Mouse (Mus musculus) brown adipose tissue, adult 24 weeks (tissue): Measurements from ENCODE around the gene Pnliprp1. TPM values are rescaled to one million over a fixed set of nuclear protein-coding genes. Genes with fewer than 3 reads are reported as not detected.

Experiments used
- H3K27ac ChIP-seq: fragments of 200-500 bp; replicated peaks from 2 replicates; pipeline ENCODE4 v1.5.1; 2012; ENCODE audit warnings: low read depth, mild to moderate bottlenecking, low read length
- H3K4me1 ChIP-seq: fragments of 200-500 bp; 2 replicates; pipeline ENCODE4 v1.6.1; 2012; ENCODE audit warnings: low read length, mixed read lengths; ENCODE audit not compliant: control insufficient read depth, insufficient read depth, insufficient read length
- H3K4me3 ChIP-seq: fragments of 200-500 bp; 2 replicates; pipeline ENCODE4 v1.5.1; 2012; ENCODE audit warnings: low read depth, mild to moderate bottlenecking, low read length, moderate library complexity; ENCODE audit not compliant: insufficient read depth
- polyA plus RNA-seq: library from polyadenylated mRNA; stranded (reverse); fragments of >200 nt; gene quantifications from 2 replicates; pipeline ENCODE4 v1.2.4, GENCODE M21; 2012; ENCODE audit not compliant: missing spikeins, insufficient read depth, insufficient read length

Gene Pnliprp1
- polyA plus RNA-seq, 1 experiment = not detected

DNA sequence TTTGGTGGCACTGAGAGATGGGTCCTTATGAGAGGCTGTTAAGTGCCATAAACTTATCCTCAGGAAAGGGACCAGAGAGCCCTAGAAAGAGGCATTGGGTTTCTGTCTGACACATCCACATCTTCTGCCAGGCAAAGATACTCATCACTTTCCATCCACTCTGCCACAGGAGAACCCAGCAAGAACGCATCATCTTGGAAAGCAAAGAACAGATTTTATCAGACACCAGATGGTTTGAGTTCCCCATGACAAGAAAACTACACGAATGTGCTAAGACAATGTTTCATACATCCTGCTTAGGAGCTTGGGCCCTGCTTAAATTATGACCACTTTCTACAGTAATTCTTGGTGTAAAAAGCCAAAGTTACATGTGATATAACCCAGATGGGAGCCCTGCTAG, 22.1 kb downstream of the Pnliprp1 start:
- Histone ChIP-seq H3K4me1 (no peaks in the 10 kb centered on the region), H3K27ac (no peak overlapping the region), H3K4me3 (no peak overlapping the region)

DNA sequence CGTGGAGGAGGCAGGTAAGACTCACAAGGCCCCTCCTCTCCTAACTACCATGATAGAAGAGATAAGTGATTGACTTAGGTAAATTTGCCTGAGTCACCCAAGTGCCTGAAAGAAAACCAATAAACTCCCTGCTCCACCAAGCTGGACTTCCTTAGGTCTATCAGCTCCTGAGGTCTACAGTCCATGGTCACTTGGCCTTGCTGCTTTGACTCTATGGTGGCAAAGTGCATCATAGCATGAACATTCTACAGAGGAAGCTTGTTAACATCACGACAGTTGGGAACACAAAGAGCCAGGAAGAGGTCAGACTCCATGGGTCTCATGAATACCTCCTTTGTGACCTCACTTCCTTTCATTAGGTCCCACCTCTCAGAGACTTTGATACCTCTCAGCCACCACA, 22.8 kb downstream of the Pnliprp1 start:
- no peaks in the 10 kb centered on the region for H3K4me1 ChIP-seq
- H3K4me3 ChIP-seq = no peak overlapping the region
- H3K27ac ChIP-seq = no peak overlapping the region

- no peak overlapping the region for H3K4me3 ChIP-seq
- H3K4me1 ChIP-seq = no peaks in the 10 kb centered on the region
- no peak overlapping the region for H3K27ac ChIP-seq
These were observed 30.2 kb downstream of the Pnliprp1 start for GRCm38 (mm10) chr19:58758871-58759270.

- Histone ChIP-seq H3K27ac (no peak within 1 kb of the TSS), H3K4me1 (no peaks in the 10 kb centered on the region), H3K4me3 (no peak within 1 kb of the TSS)
These were observed 30.7 kb downstream of the Pnliprp1 start, which contains the start of gene Pnliprp2 for GRCm38 (mm10) chr19:58759423-58759822. Gene Pnliprp2 (plus strand): TSS chr19:58759719.

DNA sequence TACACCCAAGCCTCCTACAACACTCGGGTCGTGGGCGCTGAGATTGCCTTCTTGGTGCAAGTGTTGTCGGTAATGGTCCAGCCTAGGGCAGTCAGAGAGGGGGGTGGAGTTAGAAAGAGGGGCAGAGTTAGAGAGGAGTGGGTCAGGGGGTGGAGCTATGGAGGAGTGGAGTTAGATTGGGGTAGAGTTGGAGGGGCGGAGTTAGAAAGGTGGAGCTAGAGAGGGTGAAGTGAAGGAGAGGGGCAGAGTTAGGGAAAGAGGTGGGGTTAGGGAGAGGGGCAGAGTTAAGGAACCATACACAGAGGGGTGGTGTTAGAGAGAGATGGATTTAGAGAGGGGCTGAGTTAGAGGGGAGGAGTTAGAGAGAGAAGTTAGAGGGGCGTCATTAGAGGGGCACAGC, 33.6 kb downstream of the Pnliprp1 start:
- no peaks in the 10 kb centered on the region for H3K4me1 ChIP-seq
- H3K4me3 ChIP-seq = no peak overlapping the region

DNA sequence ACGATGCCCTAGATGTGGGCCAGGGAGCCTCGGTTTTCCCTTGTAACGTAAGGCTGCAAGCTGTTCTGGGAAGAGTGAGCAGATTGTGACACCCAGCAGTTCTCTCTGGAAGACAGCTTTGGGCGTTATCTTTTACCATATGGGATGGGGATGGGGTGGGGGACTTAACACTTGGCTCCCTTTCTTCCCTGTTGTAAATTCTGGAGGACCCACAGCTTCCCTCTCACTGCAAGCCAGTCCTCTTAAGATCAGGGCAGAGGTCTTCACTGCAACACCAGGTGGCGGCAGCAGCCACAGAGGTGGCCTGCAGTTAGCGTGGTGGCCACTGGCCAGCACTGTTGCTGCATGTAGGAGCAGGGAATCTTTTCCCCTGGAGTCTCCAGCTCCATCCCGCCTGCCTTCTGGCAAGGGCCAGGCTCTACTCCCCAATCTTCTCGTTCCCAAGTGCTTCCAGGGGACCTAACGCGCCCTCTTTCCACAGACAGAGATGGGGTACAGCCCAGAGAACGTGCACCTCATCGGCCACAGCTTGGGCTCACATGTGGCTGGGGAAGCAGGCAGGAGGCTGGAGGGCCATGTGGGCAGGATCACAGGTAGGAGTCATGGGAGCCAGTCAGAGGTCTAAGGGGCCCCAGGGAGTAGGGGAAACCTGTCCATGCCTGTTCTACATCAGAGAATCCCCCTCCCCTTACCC, 34.3 kb downstream of the Pnliprp1 start:
- no peak overlapping the region for H3K4me3 ChIP-seq
- H3K4me1 ChIP-seq = no peaks in the 10 kb centered on the region
- H3K27ac ChIP-seq = no peak overlapping the region

More for the DNA sequence above, 33.6 kb downstream of the Pnliprp1 start:
- H3K27ac ChIP-seq = no peak overlapping the region

DNA sequence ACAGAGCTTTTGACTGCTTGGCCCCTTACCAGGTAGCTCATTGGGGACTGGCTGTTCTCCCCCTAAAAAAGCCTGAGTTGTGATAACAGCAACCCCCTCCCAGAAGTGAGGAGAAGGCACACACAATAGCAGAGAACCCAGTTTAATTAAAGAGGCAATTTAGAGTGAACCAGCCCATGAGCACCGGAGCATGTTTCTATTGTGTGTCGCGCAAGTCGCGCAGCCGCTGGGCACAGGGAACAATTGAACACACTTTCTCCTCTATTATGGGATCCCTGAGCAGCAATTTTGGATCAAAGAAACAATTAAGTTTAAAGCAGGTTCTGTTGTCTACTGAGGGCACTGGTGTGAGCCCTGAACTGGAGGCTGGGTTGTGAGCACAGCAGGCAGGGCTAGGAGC, 38.6 kb downstream of the Pnliprp1 start:
- H3K27ac ChIP-seq = no peak overlapping the region
- H3K4me1 ChIP-seq = no peaks in the 10 kb centered on the region
- no peak overlapping the region for H3K4me3 ChIP-seq

DNA sequence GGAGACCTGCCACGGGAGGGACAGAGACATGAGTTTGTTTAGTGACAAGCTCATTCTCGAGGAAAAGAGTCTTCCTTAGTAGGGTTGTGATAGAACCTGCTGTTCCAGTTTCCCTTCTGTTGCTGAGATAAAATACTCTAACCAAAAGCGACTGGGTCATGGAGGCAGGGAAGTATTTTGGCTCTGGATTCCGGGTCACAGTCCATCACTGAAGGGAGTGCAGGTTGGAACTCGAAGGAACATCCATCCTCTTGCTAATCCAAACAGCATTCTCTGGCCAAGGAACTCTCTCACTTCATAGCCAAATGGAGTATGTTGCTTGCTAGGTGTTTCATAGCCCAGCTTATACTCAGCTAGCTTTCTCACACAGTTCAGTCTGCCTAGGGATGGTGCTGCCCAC, 47.8 kb downstream of the Pnliprp1 start:
- H3K27ac ChIP-seq = no peak overlapping the region
- H3K4me3 ChIP-seq = no peak overlapping the region
- no peaks in the 10 kb centered on the region for H3K4me1 ChIP-seq

DNA sequence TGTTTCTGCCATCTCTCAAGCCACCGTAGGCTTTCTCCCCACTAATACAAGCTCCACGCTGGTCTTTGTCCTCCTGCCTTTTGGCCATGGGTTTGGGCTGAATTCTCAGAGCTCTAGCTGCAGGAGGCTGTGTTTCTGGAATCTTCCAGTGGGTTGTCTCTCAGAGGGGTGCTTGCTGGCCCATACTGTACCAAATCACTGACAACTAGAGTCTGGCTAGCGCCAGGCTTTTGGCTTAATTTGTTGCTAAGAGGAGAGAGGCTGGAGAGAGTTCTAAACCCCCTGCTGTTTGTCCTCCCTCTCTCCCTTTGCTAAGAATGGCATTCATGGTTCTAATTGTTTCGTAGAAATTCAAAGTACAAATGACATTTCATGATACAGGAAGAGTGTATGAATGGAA, 52.9 kb downstream of the Pnliprp1 start:
- no peak overlapping the region for H3K27ac ChIP-seq
- no peak overlapping the region for H3K4me3 ChIP-seq
- H3K4me1 ChIP-seq = no peaks in the 10 kb centered on the region

GRCm38 (mm10) chr19:58783938-58784337, 55.3 kb downstream of the Pnliprp1 start:
- Histone ChIP-seq H3K4me1 (no peaks in the 10 kb centered on the region), H3K27ac (no peak overlapping the region)

GRCm38 (mm10) chr19:58789194-58789593, 60.5 kb downstream of the Pnliprp1 start:
- H3K4me1 ChIP-seq = no peaks in the 10 kb centered on the region

More at GRCm38 (mm10) chr19:58783938-58784337, 55.3 kb downstream of the Pnliprp1 start:
- no peak overlapping the region for H3K4me3 ChIP-seq

More at GRCm38 (mm10) chr19:58789194-58789593, 60.5 kb downstream of the Pnliprp1 start:
- no peak overlapping the region for H3K4me3 ChIP-seq
- H3K27ac ChIP-seq = no peak overlapping the region

Other genes with a start within 250 kb of the Pnliprp1 start
- gene Ccdc172, start 216.9 kb upstream of the Pnliprp1 start, polyA plus RNA-seq = not detected in 2 replicates
- not detected in 2 replicates for gene Pnlip, start 76.4 kb upstream of the Pnliprp1 start, polyA plus RNA-seq
- gene Pnliprp2, start 30.8 kb downstream of the Pnliprp1 start, polyA plus RNA-seq = not detected in 2 replicates
- not detected in 2 replicates for gene 1700019N19Rik, start 65.6 kb downstream of the Pnliprp1 start, polyA plus RNA-seq
- not detected in 2 replicates for gene Eno4, start 214.5 kb downstream of the Pnliprp1 start, polyA plus RNA-seq
- 20.7 and 23.0 TPM in 2 replicates for gene Hspa12a, start 214.8 kb downstream of the Pnliprp1 start, polyA plus RNA-seq